Mouse (Mus musculus) brain, embryonic 18.5 days (tissue): Measurements from ENCODE around the gene Cdh6.

Experiments
- DNase-seq: peaks from one replicate; pipeline ENCODE4 v3.0.0-alpha.2; 2012; ENCODE audit warnings: low read depth, low spot score

Cdh6 gene

DNA sequence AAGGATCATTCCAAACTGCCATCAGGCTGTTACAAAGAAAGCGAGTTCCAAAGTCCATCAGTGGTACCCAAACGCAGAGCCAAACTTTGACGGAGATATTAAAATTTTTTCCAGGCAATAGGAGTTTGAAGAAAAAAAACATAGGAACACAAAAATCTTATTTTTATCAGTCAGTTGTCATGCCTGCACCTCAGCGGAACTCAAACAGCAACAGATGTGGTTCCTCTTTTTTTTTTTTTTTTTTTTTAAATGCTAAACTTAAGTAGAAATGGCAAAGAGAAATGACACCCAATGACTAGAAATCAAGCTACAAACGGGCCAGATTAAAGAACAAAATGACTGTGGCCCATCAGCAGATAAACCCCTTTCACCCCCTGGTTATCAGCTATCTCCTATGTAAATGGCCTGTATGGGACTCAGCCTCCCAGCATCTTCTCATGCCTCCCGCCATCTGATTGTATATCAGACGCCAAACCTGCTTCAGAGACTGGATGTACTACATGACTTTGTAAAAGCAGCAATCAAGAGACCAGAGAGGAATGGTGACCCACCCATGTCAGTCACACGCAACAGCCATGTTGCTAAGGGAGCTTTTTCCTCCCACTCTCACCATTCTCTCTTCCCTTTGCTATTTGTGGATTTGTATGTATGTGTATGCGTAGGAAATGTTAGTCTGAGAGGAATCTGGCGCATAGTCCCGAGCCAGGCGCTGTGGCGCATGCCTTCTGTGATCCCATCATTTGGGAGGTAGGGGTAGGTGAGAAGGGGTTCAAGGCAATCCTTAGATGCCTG, 8.2 kb downstream of the Cdh6 start:
- no peak for DNase-seq

DNA sequence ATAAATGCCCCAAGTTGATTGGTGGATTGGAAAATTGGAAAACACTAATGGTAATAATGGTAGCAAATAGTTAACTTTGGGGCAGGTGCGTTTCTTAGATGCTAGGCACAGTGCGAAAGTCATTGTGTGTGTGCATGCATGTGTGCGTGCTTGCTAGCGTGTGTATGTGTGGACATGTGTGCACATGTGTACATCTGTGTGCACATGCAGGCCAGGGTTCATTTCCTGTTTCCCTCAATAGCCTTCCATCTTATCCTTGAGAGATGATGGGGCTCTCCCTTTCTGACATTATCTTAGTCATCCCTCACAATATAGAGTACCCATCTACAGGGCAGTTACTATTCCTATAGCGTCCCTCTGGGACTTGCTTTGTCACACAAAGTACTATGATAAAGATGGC, 17.7 kb downstream of the Cdh6 start:
- DNase-seq = no peak

DNA sequence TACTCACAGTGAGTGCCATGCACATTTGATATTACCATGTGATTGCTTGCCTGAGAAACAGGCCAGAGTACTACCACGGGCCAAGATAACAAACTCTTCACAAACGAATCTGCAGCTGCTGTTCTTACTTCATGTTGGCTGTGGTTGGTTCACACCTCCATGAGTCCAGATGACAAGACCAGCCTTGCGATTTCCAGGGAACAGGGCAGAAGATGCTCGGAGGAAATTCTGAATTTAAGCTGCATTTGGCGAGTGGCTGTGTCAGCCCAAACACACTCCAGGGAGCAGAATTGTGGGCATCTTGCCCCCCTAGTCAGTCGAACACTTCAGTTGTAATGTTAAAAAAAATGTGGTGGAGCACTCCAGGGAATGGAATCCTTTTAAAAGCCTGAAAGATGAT, 18.1 kb downstream of the Cdh6 start:
- DNase-seq = no peak

DNA sequence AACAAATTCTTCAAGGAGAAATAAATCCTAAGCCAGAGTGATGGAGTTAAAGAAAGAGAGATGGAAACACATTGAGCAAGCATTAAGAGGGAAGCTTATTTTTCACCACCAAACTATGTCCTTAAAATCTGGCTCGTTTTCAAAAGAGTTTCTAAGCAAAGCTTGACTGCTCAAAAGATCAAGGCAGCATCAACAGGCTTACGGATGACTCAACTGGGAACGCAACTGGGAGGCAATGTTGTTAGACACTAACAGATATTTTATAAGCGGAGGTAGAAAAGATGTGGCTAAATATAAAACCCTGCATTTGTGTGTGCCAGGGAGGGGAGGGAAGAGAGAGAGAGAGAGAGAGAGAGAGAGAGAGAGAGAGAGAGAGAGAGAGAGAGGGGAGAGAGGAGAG, 31.5 kb downstream of the Cdh6 start:
- DNase-seq = no peak

DNA sequence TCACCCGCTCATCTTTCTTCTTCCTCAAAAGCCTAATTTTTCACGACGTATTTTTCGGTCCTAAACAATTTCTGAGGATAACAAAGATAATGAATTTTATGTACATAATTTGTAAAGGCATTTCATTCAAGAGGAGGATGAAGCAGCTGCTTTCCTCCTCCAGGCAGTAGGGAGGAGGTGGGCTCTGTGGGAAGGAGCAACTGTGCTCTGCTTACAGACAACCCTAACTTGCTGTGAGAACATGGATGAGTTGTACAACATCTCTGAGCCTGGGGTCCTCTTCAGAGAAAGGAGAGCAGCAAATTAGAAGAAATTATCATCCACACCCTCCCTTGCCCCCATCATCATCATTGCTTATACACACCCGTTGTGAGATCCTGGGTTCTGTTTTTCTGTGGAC, 33.8 kb downstream of the Cdh6 start:
- DNase-seq = no peak

DNA sequence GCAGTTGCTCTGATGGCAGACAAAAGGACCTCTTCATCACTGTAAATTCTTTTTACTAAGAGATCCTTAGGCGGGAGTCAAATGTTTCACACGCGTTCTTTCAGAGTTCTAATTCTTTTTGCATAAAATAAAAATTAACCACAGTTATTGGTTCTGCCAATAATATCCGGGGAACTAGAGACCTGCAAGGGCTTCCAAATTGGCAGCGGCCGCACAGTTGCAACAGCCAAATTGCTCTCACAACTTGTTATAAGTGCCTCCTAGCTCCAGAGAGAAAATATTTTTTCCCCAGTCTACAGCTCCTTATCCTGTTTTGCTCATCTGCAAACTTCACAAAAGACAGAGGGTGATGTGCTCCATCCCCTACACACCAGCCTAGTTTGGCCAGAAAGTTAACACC, 36.3 kb downstream of the Cdh6 start:
- DNase-seq = no peak

DNA sequence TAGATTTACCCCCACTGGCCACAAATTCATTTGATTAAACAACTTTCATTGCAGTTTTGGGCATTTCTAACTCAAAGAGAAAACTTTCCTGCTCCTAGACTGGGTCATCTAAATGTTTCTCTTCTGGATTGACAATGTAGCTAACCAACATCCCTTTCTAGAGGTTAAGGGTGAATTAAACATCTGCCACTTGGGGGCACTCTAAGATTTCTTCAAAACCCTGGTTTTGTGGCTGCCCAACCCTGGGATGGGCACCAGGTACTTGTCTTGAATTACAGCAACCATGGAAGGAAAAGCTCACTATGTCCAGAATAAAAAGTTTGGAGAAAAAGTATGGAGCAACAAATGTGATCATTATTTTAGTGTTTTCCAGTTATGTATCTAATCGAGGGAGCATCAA, 39.4 kb downstream of the Cdh6 start:
- no peak for DNase-seq

DNA sequence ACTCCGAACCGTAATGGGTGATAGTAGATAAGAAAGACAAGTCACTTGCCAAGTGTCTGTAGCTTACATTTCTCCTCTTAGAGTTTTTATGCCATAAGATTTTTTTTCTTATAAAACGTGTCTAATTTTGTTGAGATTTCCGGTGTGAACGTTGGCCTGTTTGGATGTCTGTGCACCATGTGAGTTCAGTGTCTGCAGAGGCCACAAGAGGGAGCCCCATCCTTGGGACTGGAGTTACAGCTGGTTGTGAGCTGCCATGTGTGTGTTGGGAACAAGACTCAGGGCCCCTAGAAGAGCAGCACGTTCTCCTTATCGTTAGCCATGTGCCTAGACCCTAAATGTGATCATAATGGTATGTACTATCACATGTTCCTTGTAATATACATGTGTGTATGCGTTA, 40.1 kb downstream of the Cdh6 start:
- no peak for DNase-seq

DNA sequence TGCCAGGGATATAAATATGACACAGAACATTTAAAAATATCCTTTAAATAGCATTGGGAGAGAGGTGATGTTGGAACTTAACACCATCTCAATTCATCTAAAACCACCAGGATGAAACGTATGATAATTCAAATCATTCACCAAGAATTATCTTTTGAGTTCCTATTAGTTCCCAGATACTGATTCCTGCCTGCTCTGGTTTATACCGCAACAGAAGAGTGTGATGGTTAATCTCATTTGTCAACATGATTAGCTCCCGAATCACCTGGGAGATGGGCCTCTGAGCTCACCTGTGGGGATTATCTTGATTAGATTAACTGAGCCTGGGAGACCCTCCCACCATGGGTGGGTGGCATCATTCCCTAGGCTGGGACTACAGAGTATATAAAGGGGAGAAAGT, 41.0 kb downstream of the Cdh6 start:
- no peak for DNase-seq

DNA sequence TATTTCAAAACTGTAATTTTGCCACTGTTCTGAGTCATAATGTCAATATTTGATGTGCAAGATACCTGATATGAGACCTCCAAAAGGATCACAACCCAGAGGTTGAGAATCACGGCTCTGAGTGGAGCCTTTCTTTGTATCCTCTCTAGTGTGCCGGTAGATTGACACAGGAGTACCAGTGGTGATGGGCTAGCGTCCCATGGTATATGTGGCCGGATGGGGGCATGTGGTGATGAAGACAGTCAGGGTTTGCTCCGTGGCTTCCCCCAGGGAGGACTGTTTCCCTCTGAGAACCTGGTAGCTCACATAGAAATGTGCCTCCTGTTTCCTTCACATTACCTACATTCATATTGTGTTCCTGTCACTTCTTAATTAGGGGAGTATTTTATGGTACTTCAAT, 43.2 kb downstream of the Cdh6 start:
- DNase-seq = no peak

DNA sequence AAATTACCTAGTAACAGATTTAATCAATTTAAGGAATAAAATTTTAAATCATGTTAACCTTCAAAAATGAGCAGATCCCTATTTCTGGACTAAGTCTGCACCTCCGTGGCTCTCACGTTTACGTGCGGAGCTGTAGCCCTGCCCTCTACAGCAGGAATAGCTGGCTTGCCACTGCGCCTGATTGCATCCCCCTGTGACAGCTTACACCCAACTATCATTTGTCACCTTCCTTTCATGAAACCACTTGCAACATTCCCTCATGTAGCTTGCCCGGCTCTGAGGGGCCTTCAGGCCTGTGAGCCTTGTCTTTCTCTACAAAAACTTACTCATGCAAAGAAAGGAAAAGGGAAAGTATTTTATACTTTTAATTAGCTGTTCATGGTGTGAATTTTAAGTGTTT, 73.1 kb downstream of the Cdh6 start:
- DNase-seq = no peak

DNA sequence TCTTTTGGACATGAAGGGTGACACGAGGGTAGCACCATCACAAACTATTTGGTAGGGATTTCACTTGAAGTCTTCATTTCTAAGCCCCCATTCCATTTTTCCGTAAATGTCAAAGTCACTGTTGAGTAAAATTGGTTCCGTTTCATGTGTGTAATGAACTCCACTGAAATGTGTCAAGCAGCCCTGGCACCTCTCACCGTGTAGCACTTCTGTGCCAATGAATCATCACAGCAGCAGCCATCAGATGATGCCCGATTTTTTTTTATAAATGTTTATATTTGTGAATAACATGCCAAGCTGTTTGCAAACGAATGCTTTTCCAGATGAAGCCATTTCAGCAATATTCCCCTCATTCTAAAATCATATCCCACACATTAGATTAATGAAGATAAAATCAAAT, 75.6 kb downstream of the Cdh6 start:
- DNase-seq = no peak

DNA sequence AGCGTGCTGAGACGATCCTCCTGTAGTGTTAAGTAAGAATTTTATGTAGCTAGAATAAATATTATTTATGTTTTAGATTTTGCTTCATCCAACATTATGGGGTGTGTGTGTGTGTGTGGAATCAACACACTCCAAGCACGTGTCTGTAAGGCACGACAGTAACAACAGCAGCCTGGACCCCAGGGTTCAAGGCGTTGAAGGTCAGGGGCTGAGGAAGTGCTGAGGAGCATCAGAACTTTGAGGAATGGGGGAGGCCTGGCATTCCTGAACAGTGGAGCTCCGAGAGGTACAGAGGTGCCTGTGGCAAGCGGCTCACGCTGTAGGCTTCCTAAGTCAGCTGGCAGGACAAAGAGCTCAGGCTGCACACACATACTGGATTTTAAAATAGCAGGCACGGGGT, 78.1 kb downstream of the Cdh6 start:
- no peak for DNase-seq

DNA sequence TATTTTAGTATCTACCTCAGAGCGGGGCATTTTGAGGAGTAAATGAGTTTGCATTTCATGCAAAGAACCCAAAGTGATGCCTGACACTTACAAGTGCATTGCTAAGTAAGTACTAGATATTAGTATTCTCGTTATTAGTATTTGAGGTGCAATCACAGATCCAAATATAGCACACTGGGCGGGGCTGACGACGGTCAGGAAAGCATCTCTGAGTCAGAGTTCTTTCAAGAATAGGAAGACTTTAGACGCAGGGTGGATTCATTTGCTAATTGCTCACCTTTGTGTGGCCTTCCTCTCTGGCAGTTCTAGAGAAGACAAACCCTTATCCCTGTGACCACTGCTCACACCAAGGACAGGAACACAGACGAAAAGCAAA, 78.6 kb downstream of the Cdh6 start:
- DNase-seq = no peak

DNA sequence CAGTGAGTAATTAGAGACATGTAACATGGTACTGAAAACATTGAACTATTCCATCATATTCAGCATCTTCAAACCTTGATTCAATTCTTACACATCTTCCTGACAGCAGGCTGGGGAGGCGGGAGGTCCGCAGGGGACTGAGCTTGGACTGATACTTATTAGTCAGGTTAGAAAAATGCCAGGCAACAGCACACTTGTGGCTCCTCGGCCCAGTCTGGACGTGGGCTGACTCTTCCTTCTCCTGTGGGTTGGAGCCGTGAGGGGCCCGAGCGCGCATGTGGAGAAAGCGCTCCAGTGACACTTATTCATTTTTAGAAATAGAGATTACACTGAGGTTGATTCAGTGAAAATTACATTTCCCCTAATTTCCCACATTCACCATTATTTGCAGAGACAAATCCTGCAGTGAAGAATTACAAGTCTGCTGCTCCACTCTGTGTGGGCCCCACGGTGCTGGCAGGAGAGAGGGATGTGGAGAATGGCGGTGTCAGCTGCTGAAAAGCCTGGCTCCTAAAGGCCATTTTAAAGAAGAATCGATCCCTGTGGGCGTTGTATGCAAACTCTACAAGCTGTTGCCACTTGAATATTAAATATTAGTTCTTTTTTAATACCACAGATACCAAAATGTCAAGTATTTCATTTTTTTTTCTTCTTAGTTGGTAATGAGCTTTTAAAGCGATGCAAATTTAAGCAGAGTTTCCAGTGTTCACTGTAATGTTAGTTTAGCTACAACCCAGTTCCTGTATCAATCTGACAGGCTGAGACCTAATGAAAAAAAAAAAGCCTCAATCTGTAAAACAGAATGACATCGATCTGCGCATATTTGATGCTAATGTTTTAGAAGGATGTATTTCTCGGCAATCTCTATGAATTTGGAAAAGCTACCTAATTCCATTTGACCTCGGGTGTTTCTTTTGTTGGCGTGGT, 79.3 kb downstream of the Cdh6 start:
- no peak for DNase-seq

DNA sequence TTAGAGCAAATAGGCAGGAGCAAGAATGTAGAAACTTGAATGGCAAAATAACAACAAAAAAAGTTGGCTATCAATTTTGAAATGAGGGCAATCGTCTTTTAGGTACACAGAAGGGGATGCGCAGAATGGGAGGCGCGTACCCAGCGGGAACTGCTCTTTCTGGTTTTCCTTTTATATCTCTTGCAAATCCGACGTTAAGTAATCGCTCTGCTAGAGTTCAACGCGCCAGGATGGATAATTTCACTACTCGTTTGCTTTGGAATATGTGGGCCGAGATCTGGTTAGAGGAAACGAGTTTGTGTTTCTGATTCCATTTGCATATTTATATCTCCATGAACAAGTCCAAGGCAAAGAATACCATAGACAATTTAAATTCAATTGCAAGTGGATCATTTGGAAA, 81.4 kb downstream of the Cdh6 start:
- no peak for DNase-seq

DNA sequence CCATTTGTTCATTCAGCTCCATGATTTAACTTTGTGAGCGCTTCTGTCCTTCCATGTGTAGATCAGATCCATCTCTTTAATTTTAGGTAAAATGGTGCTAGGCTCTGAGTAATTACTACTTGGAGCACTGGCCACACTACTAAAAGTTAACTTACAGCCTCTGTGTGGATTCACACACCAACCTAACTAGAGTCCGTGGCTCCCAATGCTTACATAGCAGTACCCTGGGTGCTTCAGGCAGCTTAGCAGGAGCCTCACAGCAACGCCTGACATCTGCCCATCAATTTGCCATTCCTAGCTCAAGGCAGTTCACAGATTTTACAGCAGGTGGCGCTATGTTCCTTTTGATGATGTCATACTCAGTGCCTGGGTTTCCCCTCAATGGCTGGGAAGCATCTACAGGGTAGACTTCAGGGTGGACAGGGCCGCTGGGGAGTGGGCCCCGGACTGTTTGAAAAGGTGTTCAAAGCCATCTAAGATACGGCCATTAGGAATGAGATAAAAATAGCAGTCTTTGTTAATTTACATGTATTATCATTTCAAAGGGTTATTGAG, 84.9 kb downstream of the Cdh6 start:
- DNase-seq = no peak

DNA sequence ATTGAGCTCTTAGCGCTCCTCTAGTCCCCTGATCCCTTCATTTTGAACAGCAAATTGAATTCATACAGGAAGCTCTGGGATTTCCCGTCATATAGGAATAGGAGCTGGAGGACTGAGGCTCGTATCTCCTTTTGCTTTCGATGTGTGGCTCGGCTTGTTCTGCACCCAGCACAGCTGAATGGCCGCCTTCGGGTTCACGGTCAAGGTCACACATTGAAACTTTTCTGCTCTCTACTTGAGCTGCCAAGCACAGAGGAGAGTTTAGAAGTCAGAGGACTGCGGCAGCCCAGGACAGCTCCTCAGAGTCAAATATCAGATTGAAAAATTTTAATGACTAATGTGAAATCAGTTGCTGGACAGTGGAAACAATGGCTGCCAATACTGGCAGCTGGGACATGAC, 88.7 kb downstream of the Cdh6 start:
- DNase-seq = no peak

DNA sequence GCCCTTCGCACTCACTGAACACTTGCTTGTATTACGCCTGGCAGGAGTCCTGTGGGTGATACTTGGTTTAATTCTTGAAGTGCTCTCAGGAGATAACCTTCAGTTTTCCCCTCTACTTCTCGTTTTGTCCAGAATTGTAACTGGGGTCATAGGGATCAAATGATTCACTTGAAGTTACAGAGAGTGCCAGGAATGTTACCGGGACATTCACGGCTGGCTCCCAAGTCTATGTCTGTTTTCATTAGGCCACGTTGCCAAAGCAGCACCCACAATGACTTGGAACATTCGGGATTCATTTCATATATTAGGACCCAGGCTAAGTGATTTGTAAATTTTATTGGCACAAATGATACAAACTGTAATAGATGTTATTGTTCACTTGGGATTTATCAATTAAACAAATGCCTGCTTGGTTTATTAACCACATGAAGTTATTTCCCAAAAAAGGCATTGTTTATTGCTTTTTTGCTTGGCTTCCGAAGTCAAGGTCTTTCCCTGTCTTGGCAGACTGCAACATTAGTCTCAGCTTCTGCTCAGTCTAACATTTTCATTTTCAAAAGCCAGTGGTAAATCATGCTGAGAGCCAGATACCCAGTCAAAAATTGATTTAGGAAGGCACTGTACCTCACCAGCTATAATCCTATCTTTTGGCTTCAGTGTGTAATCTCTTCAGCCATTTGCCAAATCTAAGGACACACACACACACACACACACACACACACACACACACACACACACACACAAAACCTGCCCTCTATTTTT, 96.4 kb downstream of the Cdh6 start:
- DNase-seq = no peak

DNA sequence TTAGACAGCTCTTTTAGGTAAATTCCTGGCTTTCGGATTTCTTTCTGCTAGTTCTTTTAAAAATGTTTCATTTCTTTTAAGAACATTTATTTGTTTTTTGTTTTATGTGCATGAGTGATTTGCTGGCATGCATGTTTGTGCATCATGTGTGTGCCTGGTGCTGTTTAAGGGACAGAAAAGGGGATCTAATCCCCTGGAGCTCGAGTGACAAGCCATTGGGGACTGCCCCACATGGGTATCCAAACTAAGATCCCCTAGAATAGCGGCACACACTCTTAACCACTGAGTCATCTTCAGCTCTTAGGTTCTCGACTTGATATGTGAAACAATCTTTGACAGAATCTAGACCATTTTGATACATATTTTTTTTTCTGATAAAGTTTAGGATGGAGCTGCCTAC, 99.4 kb downstream of the Cdh6 start:
- DNase-seq = no peak

DNA sequence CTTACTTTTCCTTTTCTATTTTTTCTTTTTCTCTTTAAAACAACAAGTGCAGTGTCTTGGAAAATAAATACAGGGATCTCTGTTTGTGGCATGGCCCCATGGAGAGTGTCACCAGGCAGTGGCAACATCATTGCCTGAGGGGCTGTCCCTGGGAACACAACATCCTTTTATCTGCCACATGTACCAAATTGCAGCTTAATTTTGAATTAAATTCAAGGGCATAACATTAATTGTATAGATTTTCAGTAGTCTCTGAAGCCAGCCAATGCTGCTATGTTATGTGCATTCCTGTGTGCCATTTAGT, 105.3 kb downstream of the Cdh6 start:
- no peak for DNase-seq
